Mouse (Mus musculus) ES-E14 (cell line): ENCODE measurements around the gene Eif3a. TPM values are rescaled to one million over a fixed set of nuclear protein-coding genes. Genes with fewer than 3 reads are reported as not detected.
A peak's percentile ranks its signal among the peaks of the same experiment; 100 is the strongest.

ENCODE experiments used
- DNase-seq: peaks from one replicate; pipeline ENCODE4 v3.0.0-alpha.2; 2013; ENCODE audit warnings: low read depth, low spot score
- H3K27ac ChIP-seq: 2 replicates; pipeline ENCODE4 v1.5.1; 2012; ENCODE audit warnings: low read depth, mild to moderate bottlenecking, low read length, moderate library complexity, mixed read lengths; ENCODE audit not compliant: poor library complexity, insufficient read depth, severe bottlenecking
- H3K36me3 ChIP-seq: 2 replicates; pipeline ENCODE4 v1.6.1; 2012; ENCODE audit warnings: mild to moderate bottlenecking, low read length, moderate library complexity, mixed read lengths; ENCODE audit not compliant: control insufficient read depth, poor library complexity, insufficient read depth, severe bottlenecking
- H3K4me1 ChIP-seq, 2 experiments: fragments of 150-350 bp in 1 of 2; sonication (generic) in 1 of 2; 2 replicates each; pipeline ENCODE4 v1.6.1; 2012; ENCODE audit warnings: low read length in 2 of 2, mild to moderate bottlenecking in 1 of 2, mixed read lengths in 1 of 2; ENCODE audit not compliant: control insufficient read depth in 2 of 2, insufficient read depth in 2 of 2, poor library complexity in 1 of 2
- H3K4me3 ChIP-seq, 2 experiments: fragments of 150-350 bp in 1 of 2; sonication (generic) in 1 of 2; 2 replicates each; pipeline ENCODE4 v1.5.1; 2012; ENCODE audit warnings: low read length in 2 of 2, low read depth in 1 of 2, mild to moderate bottlenecking in 1 of 2, mixed read lengths in 1 of 2; ENCODE audit not compliant: insufficient read depth in 1 of 2, poor library complexity in 1 of 2, severe bottlenecking in 1 of 2
- H3K9ac ChIP-seq: 2 replicates; pipeline ENCODE4 v1.6.1; 2012; ENCODE audit warnings: low read depth, mild to moderate bottlenecking, low read length, mixed read lengths; ENCODE audit not compliant: poor library complexity, insufficient read depth, severe bottlenecking
- H3K9me3 ChIP-seq: fragments of 150-350 bp; sonication (generic); 2 replicates; pipeline ENCODE4 v1.6.1; 2012; ENCODE audit warnings: low read depth, mild to moderate bottlenecking, low read length; ENCODE audit not compliant: control insufficient read depth, insufficient read depth
- CHD2 ChIP-seq: IDR thresholded peaks from 2 replicates; pipeline ENCODE4 v1.6.1; 2014; ENCODE audit warnings: mild to moderate bottlenecking, low read depth, low read length, inconsistent platforms
- HCFC1 ChIP-seq: IDR thresholded peaks from 2 replicates; pipeline ENCODE4 v1.6.1; 2012; ENCODE audit warnings: low read length, inconsistent platforms, borderline replicate concordance; ENCODE audit not compliant: insufficient read depth
- MAFK ChIP-seq: IDR thresholded peaks from 2 replicates; pipeline ENCODE4 v1.6.1; 2014; ENCODE audit warnings: mild to moderate bottlenecking, low read depth, low read length, inconsistent platforms; ENCODE audit not compliant: insufficient read depth
- ZC3H11A ChIP-seq: IDR thresholded peaks from 2 replicates; pipeline ENCODE4 v1.6.1; 2012; ENCODE audit warnings: low read depth, mild to moderate bottlenecking, inconsistent platforms, low read length, borderline replicate concordance
- ZNF384 ChIP-seq: IDR thresholded peaks from 2 replicates; pipeline ENCODE4 v1.6.1; 2012; ENCODE audit warnings: low read depth, low read length, inconsistent platforms
- in situ Hi-C, 2 experiments: fragments of 600-800 bp; cut with MboI; formaldehyde crosslinking; loops; one replicate each; pipeline ENCODE4 v1.15.1; 2025; ENCODE audit warnings: low sequenced_read_pairs in 2 of 2, inconsistent platforms in 1 of 2; ENCODE audit not compliant: unreplicated experiment in 2 of 2
- total RNA-seq: library from RNA; depleted of rRNA; stranded (reverse); fragments of 300-350 nt; gene quantifications from 2 replicates; pipeline ENCODE4 v1.2.3, GENCODE M21; 2012

Gene Eif3a
- total RNA-seq, 1 experiment, result 237 TPM

DNA sequence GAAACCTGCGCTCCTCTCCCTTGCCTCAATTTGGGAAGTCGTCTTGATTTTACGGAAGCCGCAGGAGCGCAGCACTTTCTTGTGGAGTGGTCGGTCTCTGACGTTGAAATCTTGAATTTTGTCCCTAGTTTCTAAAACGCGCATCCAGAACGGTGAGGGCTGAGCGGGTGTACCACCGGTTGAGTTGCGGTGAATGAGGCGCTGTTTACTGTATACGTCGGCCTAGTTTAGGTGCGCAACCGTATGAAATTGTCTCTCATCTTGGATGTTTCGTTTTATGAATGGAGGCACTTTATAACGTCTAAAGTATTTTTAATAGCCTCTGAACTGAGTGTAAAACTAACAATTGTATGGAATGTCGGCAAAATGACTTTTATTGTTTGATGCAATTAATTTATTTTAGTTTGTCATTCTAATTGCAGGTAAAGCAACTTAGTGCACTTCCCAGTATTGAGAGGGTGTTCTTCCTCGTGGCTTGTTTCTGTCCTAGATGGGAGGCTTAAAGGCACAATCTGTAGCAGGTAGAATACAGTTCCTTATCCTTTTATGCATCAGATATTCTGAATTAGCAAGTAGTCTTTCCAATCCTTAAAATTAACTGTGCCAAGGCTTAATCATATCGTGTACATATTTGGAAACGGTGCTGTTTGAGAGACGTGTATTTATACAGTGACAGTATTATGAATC, 33.2 kb downstream of the Eif3a start:
- H3K4me3 ChIP-seq, result peak overlapping the region; percentile 70 to 88
- H3K4me1 ChIP-seq, result no peaks in the 10 kb centered on the region
- 0 out of 2 replicates have a peak overlapping the region, but pooled peaks have one; percentile 1 for H3K27ac ChIP-seq
- DNase-seq, result no peak
- no peaks in the 10 kb centered on the region for H3K9me3 ChIP-seq
- H3K9ac ChIP-seq, result peak overlapping the region; percentile 84
- TF ChIP-seq MAFK (no peak), CHD2 (peak; percentile 40; the same call in 1 of the 2 replicates)
- H3K36me3 ChIP-seq, result peaks cover 3% of the 10 kb centered on the region; the same call in 1 of the 2 replicates
- in situ Hi-C loops, result no loop called here

- peak; percentile 17; the same call in 1 of the 2 replicates for TF ChIP-seq HCFC1
- no peak for TF ChIP-seq ZNF384
- Histone ChIP-seq H3K4me1 (no peaks in the 10 kb centered on the region), H3K36me3 (no peaks in the 10 kb centered on the region), H3K4me3 (peak overlapping the region; percentile 70 to 88), H3K9me3 (no peaks in the 10 kb centered on the region), H3K27ac (0 out of 2 replicates have a peak overlapping the region, but pooled peaks have one; percentile 1), H3K9ac (peak overlapping the region; percentile 84)
- in situ Hi-C loops, result no loop called here
- peak; percentile 22 for DNase-seq
Observed at GRCm38 (mm10) chr19:60756192-60757098, 34.0 kb downstream of the Eif3a start.

- 0 out of 2 replicates have a peak within 1 kb of the TSS, but pooled peaks have one; percentile 1 for H3K27ac ChIP-seq
- no peak for TF ChIP-seq CHD2
- 0 out of 2 replicates have a peak, but pooled peaks have one; percentile 60 for TF ChIP-seq HCFC1
- TF ChIP-seq ZC3H11A, result no peak
- TF ChIP-seq ZNF384, result no peak
- no peak for TF ChIP-seq MAFK
- DNase-seq, result peak; percentile 84
- peak within 1 kb of the TSS; percentile 70 to 88 for H3K4me3 ChIP-seq
- H3K4me1 ChIP-seq, result no peaks in the 10 kb centered on the region
- H3K36me3 ChIP-seq, result no peaks in the 10 kb centered on the region
- in situ Hi-C loops, result no loop called here
- peak within 1 kb of the TSS; percentile 84 for H3K9ac ChIP-seq
- H3K9me3 ChIP-seq, result no peaks in the 10 kb centered on the region
Observed at GRCm38 (mm10) chr19:60755438-60756191, 34.8 kb downstream of the Eif3a start, which contains the start of gene Nanos1. Gene Nanos1 (plus strand): TSS chr19:60755987.

DNA sequence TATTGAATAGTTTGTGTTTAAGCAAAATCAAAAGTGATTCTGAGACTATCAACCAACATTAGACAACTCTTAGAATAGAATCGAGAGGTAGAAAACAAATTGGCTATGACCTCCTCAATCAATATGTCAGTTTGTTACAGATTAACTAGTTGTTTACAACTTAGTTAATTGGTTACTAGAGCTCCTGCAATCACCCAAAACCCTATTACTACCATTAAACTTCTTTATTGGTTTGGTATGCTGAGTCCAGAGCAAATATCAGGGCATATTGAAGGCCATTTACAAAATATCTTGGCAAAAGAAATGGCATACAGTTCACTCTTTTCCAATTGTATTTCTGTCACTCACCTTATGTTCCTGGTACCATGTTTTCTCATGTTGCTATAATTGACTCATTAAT, 42.7 kb downstream of the Eif3a start:
- Histone ChIP-seq H3K9me3 (no peaks in the 10 kb centered on the region), H3K9ac (no peak overlapping the region), H3K27ac (no peak overlapping the region), H3K36me3 (no peaks in the 10 kb centered on the region), H3K4me1 (no peaks in the 10 kb centered on the region), H3K4me3 (no peak overlapping the region)
- TF ChIP-seq HCFC1 (no peak), ZNF384 (no peak), CHD2 (no peak), MAFK (no peak), ZC3H11A (no peak)
- in situ Hi-C loops, result no loop called here
- DNase-seq, result no peak
